Mouse (Mus musculus): ENCODE results near the gene Sept6.

Sept6 gene

DNA sequence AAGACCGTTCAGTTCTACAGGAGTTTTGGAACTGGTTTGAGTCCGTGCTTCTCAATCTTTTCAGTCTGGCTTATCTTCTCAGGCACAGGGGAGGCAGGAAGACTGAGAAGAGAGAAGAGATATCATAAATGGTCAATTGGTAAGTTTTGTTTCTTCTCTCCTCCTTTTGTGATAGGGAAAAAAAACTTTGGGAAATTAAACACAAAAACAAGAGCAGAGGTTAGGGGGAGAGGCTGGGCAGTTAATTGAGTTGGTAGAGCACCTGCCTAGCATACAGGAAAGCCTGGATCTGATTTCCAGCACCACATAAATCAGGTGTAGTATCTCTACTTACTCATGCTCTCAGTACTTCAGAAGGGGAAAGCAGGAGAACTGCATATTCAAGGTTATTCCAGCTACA lies at the start of gene Sept6:
Sept6 (minus strand) TSS at position 101 of the 400 bp plus-strand sequence.
- DNase-seq (ENCODE audit: low read depth, low spot score), result no peak

GRCm38 (mm10) chrX:37028378-37028777 lies 36.8 kb upstream of the Sept6 start:
- no peak for DNase-seq (ENCODE audit: low read depth, low spot score)

- no peak for DNase-seq (ENCODE audit: low read depth, low spot score)
These were observed 32.2 kb upstream of the Sept6 start for GRCm38 (mm10) chrX:37023652-37024309.

DNA sequence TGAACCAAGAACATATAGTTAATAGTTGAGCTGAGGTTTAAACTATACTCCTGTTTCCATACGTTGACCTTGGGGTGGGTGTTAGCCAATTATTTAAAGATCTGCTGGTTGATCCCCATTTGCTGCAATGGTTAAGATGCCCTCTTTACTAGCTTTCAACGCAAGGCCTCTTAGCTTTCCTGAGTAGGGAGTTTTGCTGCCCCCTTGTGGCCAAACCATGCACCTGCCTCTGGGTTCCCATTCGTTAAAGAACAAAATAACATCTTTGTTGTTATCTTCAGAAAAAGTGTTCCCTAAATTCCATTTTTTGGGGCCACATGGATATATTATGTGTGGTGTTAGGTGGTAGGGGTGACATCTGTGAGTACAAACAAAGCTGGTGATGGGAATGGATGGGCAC lies 31.1 kb upstream of the Sept6 start:
- DNase-seq (ENCODE audit: low read depth, low spot score), result peak; percentile 34

DNA sequence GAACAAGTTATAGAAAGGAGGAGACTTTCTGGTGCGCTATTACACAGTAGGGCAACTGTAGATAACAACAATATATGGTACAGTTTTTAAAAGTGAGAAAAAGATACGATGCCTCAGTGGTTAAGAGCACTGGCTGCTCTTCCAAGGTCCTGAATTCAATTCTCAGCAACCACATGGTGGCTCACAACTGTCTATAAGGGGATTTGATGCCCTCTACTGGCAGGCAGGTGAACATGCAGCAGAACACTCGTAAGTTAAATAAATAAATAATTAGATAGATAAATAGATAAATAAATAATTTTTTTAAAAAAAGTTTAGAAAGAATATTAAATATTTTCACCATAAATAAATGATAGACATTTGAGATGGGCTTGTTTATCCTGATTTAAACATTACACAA lies 27.5 kb upstream of the Sept6 start:
- DNase-seq (ENCODE audit: low read depth, low spot score), result peak; percentile 39

- no peak for DNase-seq (ENCODE audit: low read depth, low spot score)
These were observed 26.6 kb upstream of the Sept6 start for GRCm38 (mm10) chrX:37018150-37018654.

DNA sequence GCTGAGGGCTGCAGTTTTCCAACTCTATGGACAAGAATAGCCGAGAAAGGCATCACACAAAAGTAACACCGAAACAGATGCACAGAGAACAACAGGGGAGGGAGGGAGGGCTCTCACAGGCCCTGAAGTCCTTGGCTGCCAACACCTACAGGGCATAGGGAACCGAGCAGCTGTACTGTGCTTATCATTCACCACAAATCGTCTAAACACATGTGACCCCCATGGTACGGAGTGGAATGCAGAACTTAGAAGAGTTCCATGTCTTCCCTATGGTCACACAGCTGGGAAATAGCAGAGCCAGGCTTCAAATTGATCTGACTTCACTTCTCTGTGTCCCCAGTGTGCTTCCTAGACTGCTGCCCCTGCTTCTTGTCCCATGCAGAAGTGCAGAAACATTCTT lies 22.3 kb upstream of the Sept6 start:
- DNase-seq (ENCODE audit: low read depth, low spot score), result no peak

DNA sequence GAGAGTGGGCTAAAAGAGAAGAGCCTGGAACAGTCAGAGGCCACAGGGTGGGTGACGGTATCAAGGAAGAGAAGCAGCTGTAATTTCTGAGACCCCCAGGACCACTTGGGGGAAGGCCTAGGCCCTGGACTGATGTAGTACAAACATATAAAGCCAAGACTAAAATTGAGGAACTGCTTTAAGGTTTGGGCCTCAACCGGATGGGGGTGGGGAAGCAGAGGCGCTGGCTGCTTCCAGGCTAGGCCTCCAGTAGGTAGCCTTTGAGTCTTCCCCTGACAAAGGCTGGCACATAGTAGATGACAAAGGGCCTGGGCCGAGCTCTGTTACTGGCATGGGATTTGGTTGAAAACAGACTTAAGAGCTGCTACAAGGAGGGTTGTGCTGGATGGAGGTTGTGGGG lies 555 bp downstream of the Sept6 start:
- no peak for DNase-seq (ENCODE audit: low read depth, low spot score)

- DNase-seq (ENCODE audit: low read depth, low spot score), result no peak
These were observed 1.7 kb downstream of the Sept6 start for GRCm38 (mm10) chrX:36989752-36990404.

- DNase-seq (ENCODE audit: low read depth, low spot score), result peak; percentile 86
These were observed 2.3 kb downstream of the Sept6 start for GRCm38 (mm10) chrX:36989234-36989751.

DNA sequence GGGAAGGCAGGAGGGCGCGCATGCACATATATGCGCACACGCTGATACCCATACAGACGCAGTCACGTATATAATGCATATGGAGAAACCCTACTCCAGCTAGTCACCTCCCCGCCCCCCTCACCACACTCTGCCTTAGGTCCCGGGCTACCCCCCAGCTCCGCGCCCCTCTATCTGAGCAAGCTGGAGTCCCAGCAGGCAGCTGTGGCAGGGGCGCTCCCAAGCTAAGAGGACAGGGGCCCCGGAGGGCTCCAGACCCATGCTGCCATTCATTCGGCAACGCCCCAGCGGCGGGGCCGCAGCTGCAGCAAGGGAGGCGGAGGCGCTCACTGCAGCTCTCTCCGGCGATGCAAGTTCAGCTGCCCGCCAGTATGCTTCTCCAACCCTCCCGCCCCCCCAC lies 2.8 kb downstream of the Sept6 start:
- DNase-seq (ENCODE audit: low read depth, low spot score), result peak; percentile 33

DNA sequence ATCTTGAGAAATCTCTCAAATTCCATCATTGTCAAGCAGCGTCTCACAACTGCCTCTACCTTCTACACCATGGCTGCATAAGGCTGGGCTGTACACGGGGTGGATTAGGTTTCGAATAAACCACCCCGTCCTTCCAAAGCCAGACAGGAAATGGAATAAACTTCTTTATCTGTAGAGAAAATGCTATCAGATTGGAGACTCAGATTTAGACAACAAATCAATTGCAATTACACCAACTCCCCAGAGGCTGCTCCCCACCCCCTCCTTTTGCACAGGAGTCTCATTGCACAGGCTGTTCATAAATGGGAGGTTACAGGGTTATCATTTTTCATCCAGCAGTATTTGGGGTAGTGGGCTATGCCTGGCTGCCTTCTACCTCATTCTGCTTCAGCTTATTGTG lies 3.7 kb downstream of the Sept6 start:
- no peak for DNase-seq (ENCODE audit: low read depth, low spot score)

- no peak for DNase-seq (ENCODE audit: low read depth, low spot score)
These were observed 6.6 kb downstream of the Sept6 start for GRCm38 (mm10) chrX:36985041-36985440.

GRCm38 (mm10) chrX:36983654-36984311 lies 7.8 kb downstream of the Sept6 start:
- DNase-seq (ENCODE audit: low read depth, low spot score), result no peak

GRCm38 (mm10) chrX:36982892-36983653 lies 8.5 kb downstream of the Sept6 start:
- DNase-seq (ENCODE audit: low read depth, low spot score), result no peak

- DNase-seq (ENCODE audit: low read depth, low spot score), result no peak
These were observed 10.9 kb downstream of the Sept6 start for GRCm38 (mm10) chrX:36980563-36981187.

- DNase-seq (ENCODE audit: low read depth, low spot score), result no peak
These were observed 13.7 kb downstream of the Sept6 start for GRCm38 (mm10) chrX:36977863-36978262.

- no peak for DNase-seq (ENCODE audit: low read depth, low spot score)
These were observed 14.6 kb downstream of the Sept6 start for GRCm38 (mm10) chrX:36976980-36977379.

DNA sequence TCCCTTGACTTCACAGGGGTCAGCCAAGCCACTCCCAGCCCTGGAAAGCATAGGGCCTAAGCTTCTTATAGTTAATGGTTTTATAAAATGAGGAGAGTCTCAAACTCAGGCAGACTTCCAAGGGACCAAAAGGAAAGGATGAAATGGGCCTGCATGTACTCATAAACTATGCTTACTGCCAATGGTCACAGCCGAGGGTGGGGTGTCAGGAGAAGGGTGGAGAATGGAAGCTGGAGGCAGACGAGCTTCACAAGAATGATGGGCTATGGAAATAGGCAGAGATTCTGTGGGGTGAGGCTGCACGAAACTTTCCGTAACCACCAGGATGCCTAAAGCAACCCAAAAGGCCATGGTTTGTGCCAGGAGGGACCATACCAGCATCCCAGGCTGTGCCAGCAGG lies 15.3 kb downstream of the Sept6 start:
- no peak for DNase-seq (ENCODE audit: low read depth, low spot score)

GRCm38 (mm10) chrX:36974905-36975304 lies 16.7 kb downstream of the Sept6 start:
- DNase-seq (ENCODE audit: low read depth, low spot score), result no peak

- DNase-seq (ENCODE audit: low read depth, low spot score), result no peak
These were observed 18.6 kb downstream of the Sept6 start for GRCm38 (mm10) chrX:36972951-36973471.

All from R1 (cell line).